Mouse (Mus musculus): Measurements from ENCODE around the gene Vps37b. TPM values are rescaled to one million over a fixed set of nuclear protein-coding genes. Genes with fewer than 3 reads are reported as not detected.

Vps37b gene
- polyA plus RNA-seq, 1 experiment from 2014 or later, result 40.8 TPM

- H3K9me3 ChIP-seq (ENCODE audit: low read length), result no peaks in the 10 kb centered on the region
- no peaks in the 10 kb centered on the region for H3K27me3 ChIP-seq (ENCODE audit: insufficient read depth, low read length)
- peaks cover 87% of the 10 kb centered on the region for H3K4me1 ChIP-seq (ENCODE audit: insufficient read depth, low read length)
- H3K4me2 ChIP-seq (replicated peaks; ENCODE audit: low read depth, low read length), result no peak overlapping the region
- 82% methylated on average over 7 of the region's 7 CpGs for WGBS
- H3K36me3 ChIP-seq (ENCODE audit: insufficient read depth, low read length), result no peaks in the 10 kb centered on the region; the same call in 1 of the 2 replicates
- ATAC-seq (ENCODE audit: low FRiP score, low TSS enrichment), result no peak
- no peak overlapping the region for H3K4me3 ChIP-seq (ENCODE audit: low read length)
- no peak overlapping the region for H3K27ac ChIP-seq (ENCODE audit: low read length)
- H3K9ac ChIP-seq (replicated peaks; ENCODE audit: low read length), result no peak overlapping the region
These were observed 15.7 kb downstream of the Vps37b start for GRCm38 (mm10) chr5:124016291-124016821.

GRCm38 (mm10) chr5:124015727-124016126 lies 16.3 kb downstream of the Vps37b start:
- Histone ChIP-seq H3K9ac (replicated peaks; ENCODE audit: low read length) (no peak overlapping the region), H3K27ac (ENCODE audit: low read length) (no peak overlapping the region), H3K4me3 (ENCODE audit: low read length) (no peak overlapping the region), H3K36me3 (ENCODE audit: insufficient read depth, low read length) (no peaks in the 10 kb centered on the region), H3K4me2 (replicated peaks; ENCODE audit: low read depth, low read length) (no peak overlapping the region), H3K9me3 (ENCODE audit: low read length) (no peaks in the 10 kb centered on the region), H3K4me1 (ENCODE audit: insufficient read depth, low read length) (peaks cover 93% of the 10 kb centered on the region), H3K27me3 (ENCODE audit: insufficient read depth, low read length) (no peaks in the 10 kb centered on the region)
- 77% methylated on average over 2 of the region's 2 CpGs for whole genome bisulfite sequencing
- ATAC-seq (ENCODE audit: low FRiP score, low TSS enrichment), result no peak

- Histone ChIP-seq H3K4me1 (ENCODE audit: insufficient read depth, low read length) (peaks cover 99% of the 10 kb centered on the region), H3K4me3 (ENCODE audit: low read length) (no peak overlapping the region), H3K9ac (replicated peaks; ENCODE audit: low read length) (0 out of 2 replicates have a peak overlapping the region, but pooled peaks have one; percentile 20), H3K36me3 (ENCODE audit: insufficient read depth, low read length) (peaks cover 3% of the 10 kb centered on the region; the same call in 1 of the 2 replicates), H3K4me2 (replicated peaks; ENCODE audit: low read depth, low read length) (peak overlapping the region; percentile 32), H3K27ac (ENCODE audit: low read length) (peak overlapping the region; percentile 75), H3K27me3 (ENCODE audit: insufficient read depth, low read length) (no peaks in the 10 kb centered on the region), H3K9me3 (ENCODE audit: low read length) (no peaks in the 10 kb centered on the region)
- ATAC-seq (ENCODE audit: low FRiP score, low TSS enrichment), result no peak
- WGBS, result 12% methylated on average over 11 of the region's 11 CpGs
These were observed 17.2 kb downstream of the Vps37b start for GRCm38 (mm10) chr5:124014791-124015251.

DNA sequence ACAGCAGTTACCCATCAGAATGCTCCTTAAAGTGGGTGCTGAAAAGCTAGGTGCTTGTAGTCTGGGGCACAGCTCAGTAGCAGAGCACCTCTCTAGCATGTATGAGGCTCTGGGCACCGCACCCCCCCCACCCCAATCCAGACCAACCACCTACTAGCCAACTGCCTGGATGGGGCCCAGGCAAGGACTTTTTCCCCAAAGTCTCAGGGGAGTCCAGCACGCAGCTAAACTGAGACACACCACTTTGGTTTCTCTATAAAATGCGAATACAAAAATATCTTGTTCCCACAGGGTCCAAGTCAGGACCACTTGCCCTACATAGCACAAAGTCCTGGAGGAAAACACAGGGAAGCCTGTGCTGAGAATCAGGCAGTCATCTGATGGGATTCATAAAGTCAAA lies 17.9 kb downstream of the Vps37b start:
- Histone ChIP-seq H3K36me3 (ENCODE audit: insufficient read depth, low read length) (peaks cover 7% of the 10 kb centered on the region), H3K4me3 (ENCODE audit: low read length) (no peak overlapping the region), H3K4me2 (replicated peaks; ENCODE audit: low read depth, low read length) (no peak overlapping the region), H3K9ac (replicated peaks; ENCODE audit: low read length) (no peak overlapping the region), H3K9me3 (ENCODE audit: low read length) (no peaks in the 10 kb centered on the region), H3K27me3 (ENCODE audit: insufficient read depth, low read length) (no peaks in the 10 kb centered on the region), H3K4me1 (ENCODE audit: insufficient read depth, low read length) (peaks cover 93% of the 10 kb centered on the region), H3K27ac (ENCODE audit: low read length) (peak overlapping the region; percentile 75; the same call in 1 of the 2 replicates)
- WGBS, result 76% methylated on average over 3 of the region's 3 CpGs
- ATAC-seq (ENCODE audit: low FRiP score, low TSS enrichment), result no peak

- Histone ChIP-seq H3K4me3 (ENCODE audit: low read length) (no peak overlapping the region), H3K27ac (ENCODE audit: low read length) (no peak overlapping the region), H3K4me1 (ENCODE audit: insufficient read depth, low read length) (peaks cover 89% of the 10 kb centered on the region), H3K9ac (replicated peaks; ENCODE audit: low read length) (no peak overlapping the region), H3K9me3 (ENCODE audit: low read length) (no peaks in the 10 kb centered on the region), H3K4me2 (replicated peaks; ENCODE audit: low read depth, low read length) (no peak overlapping the region), H3K36me3 (ENCODE audit: insufficient read depth, low read length) (peaks cover 10% of the 10 kb centered on the region), H3K27me3 (ENCODE audit: insufficient read depth, low read length) (no peaks in the 10 kb centered on the region)
- no peak for ATAC-seq (ENCODE audit: low FRiP score, low TSS enrichment)
- 73% methylated on average over 16 of the region's 16 CpGs for WGBS
These were observed 18.3 kb downstream of the Vps37b start for GRCm38 (mm10) chr5:124013747-124014146.

GRCm38 (mm10) chr5:124012885-124013284 lies 19.2 kb downstream of the Vps37b start:
- peaks cover 80% of the 10 kb centered on the region for H3K4me1 ChIP-seq (ENCODE audit: insufficient read depth, low read length)
- H3K27ac ChIP-seq (ENCODE audit: low read length), result peak overlapping the region; percentile 82; the same call in 1 of the 2 replicates
- WGBS, result 79% methylated on average over 10 of the region's 10 CpGs
- no peak for ATAC-seq (ENCODE audit: low FRiP score, low TSS enrichment)
- peaks cover 17% of the 10 kb centered on the region for H3K36me3 ChIP-seq (ENCODE audit: insufficient read depth, low read length)
- H3K27me3 ChIP-seq (ENCODE audit: insufficient read depth, low read length), result no peaks in the 10 kb centered on the region
- H3K9ac ChIP-seq (replicated peaks; ENCODE audit: low read length), result no peak overlapping the region
- H3K4me3 ChIP-seq (ENCODE audit: low read length), result no peak overlapping the region
- H3K9me3 ChIP-seq (ENCODE audit: low read length), result no peaks in the 10 kb centered on the region
- H3K4me2 ChIP-seq (replicated peaks; ENCODE audit: low read depth, low read length), result no peak overlapping the region

DNA sequence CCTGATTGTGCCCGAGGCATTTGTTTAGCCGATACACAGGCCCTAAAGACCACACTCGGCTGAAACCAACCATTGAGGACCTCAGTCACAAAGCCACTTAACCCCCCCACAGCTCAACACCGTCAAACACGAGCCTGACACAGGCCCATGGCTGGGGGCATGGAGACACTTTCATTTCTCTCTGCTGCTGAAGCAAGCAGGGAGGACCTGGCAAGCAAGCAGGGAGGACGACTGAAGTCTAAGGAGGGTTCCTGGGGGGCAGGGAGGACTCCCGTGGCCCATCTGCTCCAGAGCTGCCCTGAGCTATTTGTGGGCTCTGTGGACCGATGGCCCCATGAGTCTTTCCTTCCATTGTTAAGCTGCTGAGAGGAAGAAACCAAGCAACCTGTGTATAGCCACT lies 20.1 kb downstream of the Vps37b start:
- no peaks in the 10 kb centered on the region for H3K9me3 ChIP-seq (ENCODE audit: low read length)
- H3K36me3 ChIP-seq (ENCODE audit: insufficient read depth, low read length), result peaks cover 22% of the 10 kb centered on the region
- 16% methylated on average over 8 of the region's 8 CpGs for WGBS
- H3K9ac ChIP-seq (replicated peaks; ENCODE audit: low read length), result 0 out of 2 replicates have a peak overlapping the region, but pooled peaks have one; percentile 8
- H3K27ac ChIP-seq (ENCODE audit: low read length), result peak overlapping the region; percentile 82
- H3K4me3 ChIP-seq (ENCODE audit: low read length), result no peak overlapping the region
- H3K4me2 ChIP-seq (replicated peaks; ENCODE audit: low read depth, low read length), result 0 out of 2 replicates have a peak overlapping the region, but pooled peaks have one; percentile 34
- H3K4me1 ChIP-seq (ENCODE audit: insufficient read depth, low read length), result peaks cover 70% of the 10 kb centered on the region
- ATAC-seq (ENCODE audit: low FRiP score, low TSS enrichment), result no peak
- no peaks in the 10 kb centered on the region for H3K27me3 ChIP-seq (ENCODE audit: insufficient read depth, low read length)

DNA sequence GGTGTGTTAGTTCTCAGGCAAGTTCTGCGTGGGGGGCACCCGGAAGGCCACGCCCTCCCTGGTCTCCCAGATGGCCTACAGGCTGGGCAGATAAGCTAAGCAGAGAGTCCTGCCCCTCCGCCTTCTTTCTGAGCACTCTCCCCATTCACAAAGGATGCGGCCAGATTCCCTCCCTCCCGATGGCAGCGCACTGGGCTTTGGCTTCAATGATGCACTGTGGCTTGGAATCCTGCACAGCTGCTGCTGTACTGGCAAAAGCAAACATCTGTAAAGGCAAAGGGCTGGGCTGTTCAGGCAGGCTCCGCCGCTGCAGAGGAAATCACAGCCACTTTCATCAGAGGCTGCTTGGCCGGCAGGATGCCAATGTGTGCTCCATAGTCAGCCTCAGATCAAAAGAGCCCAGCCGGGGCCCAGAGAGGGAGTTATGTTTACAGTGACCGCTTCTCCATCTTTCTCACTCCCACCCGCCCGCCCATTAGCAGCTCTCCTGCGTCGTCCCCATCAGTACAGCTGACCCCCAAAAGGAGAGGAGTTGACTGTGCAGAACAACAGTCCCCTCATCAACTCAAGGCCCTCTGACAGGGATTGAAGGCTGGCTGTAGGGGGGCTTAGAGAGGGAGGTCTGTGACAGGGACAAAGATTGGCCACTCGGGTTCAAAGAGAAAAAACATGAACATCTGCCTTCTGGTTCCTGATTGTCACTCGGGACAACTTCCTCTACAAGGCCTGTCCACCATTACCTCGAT lies 21.0 kb downstream of the Vps37b start:
- Histone ChIP-seq H3K4me1 (ENCODE audit: insufficient read depth, low read length) (peaks cover 62% of the 10 kb centered on the region), H3K4me3 (ENCODE audit: low read length) (no peak overlapping the region), H3K27ac (ENCODE audit: low read length) (peak overlapping the region; percentile 82), H3K27me3 (ENCODE audit: insufficient read depth, low read length) (no peaks in the 10 kb centered on the region), H3K4me2 (replicated peaks; ENCODE audit: low read depth, low read length) (peak overlapping the region; percentile 34), H3K36me3 (ENCODE audit: insufficient read depth, low read length) (peaks cover 29% of the 10 kb centered on the region), H3K9ac (replicated peaks; ENCODE audit: low read length) (no peak overlapping the region; the same call in 1 of the 2 replicates), H3K9me3 (ENCODE audit: low read length) (no peaks in the 10 kb centered on the region)
- WGBS, result 5% methylated on average over 19 of the region's 19 CpGs
- ATAC-seq (ENCODE audit: low FRiP score, low TSS enrichment), result peak; percentile 67

GRCm38 (mm10) chr5:124010077-124010476 lies 22.0 kb downstream of the Vps37b start:
- Histone ChIP-seq H3K9ac (replicated peaks; ENCODE audit: low read length) (no peak overlapping the region), H3K27ac (ENCODE audit: low read length) (peak overlapping the region; percentile 82; the same call in 1 of the 2 replicates), H3K9me3 (ENCODE audit: low read length) (no peaks in the 10 kb centered on the region), H3K27me3 (ENCODE audit: insufficient read depth, low read length) (no peaks in the 10 kb centered on the region), H3K4me1 (ENCODE audit: insufficient read depth, low read length) (peaks cover 53% of the 10 kb centered on the region), H3K4me2 (replicated peaks; ENCODE audit: low read depth, low read length) (no peak overlapping the region), H3K36me3 (ENCODE audit: insufficient read depth, low read length) (peaks cover 39% of the 10 kb centered on the region), H3K4me3 (ENCODE audit: low read length) (no peak overlapping the region)
- ATAC-seq (ENCODE audit: low FRiP score, low TSS enrichment), result no peak
- 90% methylated on average over 8 of the region's 8 CpGs for WGBS
